Mouse (Mus musculus) embryonic facial prominence, embryonic 15.5 days (tissue): Measurements from ENCODE around the gene Slc34a1. TPM values are rescaled to one million over a fixed set of nuclear protein-coding genes. Genes with fewer than 3 reads are reported as not detected.
A peak's percentile ranks its signal among the peaks of the same experiment; 100 is the strongest.

Experiments used
- ATAC-seq: fragments of 200-750 bp; cut with Nextera tagmentation; 2 replicates; pipeline ENCODE4 v1.8.0; 2017; ENCODE audit warnings: low read depth, moderate TSS enrichment; ENCODE audit not compliant: insufficient number of reproducible peaks, low FRiP score, low TSS enrichment
- H3K27ac ChIP-seq: fragments of 300-500 bp; sonication (generic); replicated peaks from 2 replicates; pipeline ENCODE4 v1.5.1; 2015; ENCODE audit warnings: mild to moderate bottlenecking, inconsistent platforms
- H3K27me3 ChIP-seq: fragments of 300-500 bp; sonication (generic); 2 replicates; pipeline ENCODE4 v1.6.1; 2015; ENCODE audit warnings: inconsistent platforms
- H3K36me3 ChIP-seq: fragments of 300-500 bp; sonication (generic); 2 replicates; pipeline ENCODE4 v1.6.1; 2015; ENCODE audit warnings: mild to moderate bottlenecking, inconsistent platforms
- H3K4me1 ChIP-seq: fragments of 300-500 bp; sonication (generic); 2 replicates; pipeline ENCODE4 v1.6.1; 2015; ENCODE audit warnings: inconsistent platforms
- H3K4me2 ChIP-seq: fragments of 300-500 bp; sonication (generic); replicated peaks from 2 replicates; pipeline ENCODE4 v1.6.1; 2015; ENCODE audit warnings: mild to moderate bottlenecking, inconsistent platforms
- H3K4me3 ChIP-seq: fragments of 300-500 bp; sonication (generic); replicated peaks from 2 replicates; pipeline ENCODE4 v1.5.1; 2015; ENCODE audit warnings: mild to moderate bottlenecking, inconsistent platforms
- H3K9ac ChIP-seq: fragments of 300-500 bp; sonication (generic); 2 replicates; pipeline ENCODE4 v1.6.1; 2015; ENCODE audit warnings: inconsistent platforms
- H3K9me3 ChIP-seq: fragments of 300-500 bp; sonication (generic); replicated peaks from 2 replicates; pipeline ENCODE4 v1.6.1; 2016; ENCODE audit warnings: inconsistent platforms
- WGBS: fragments of 180-500 bp; shearing (Covaris S2); methylation state at CpG from one replicate; pipeline ENCODE4 v1.1.7; 2015; 5-methylcytosine and 5-hydroxymethylcytosine counted together
- polyA plus RNA-seq: library from polyadenylated mRNA; unstranded; fragments of >200 nt; fragmentation: Nextera tagmentation; extraction: Ambion mirVana; gene quantifications from 2 replicates; pipeline ENCODE4 v1.2.1, GENCODE M21; 2015

Gene Slc34a1
- polyA plus RNA-seq, 1 experiment from 2014 or later = 0.11 TPM

GRCm38 (mm10) chr13:55404853-55405782 lies 7.1 kb downstream of the Slc34a1 start:
- H3K9ac ChIP-seq = no peak overlapping the region
- H3K4me2 ChIP-seq = 0 out of 2 replicates have a peak overlapping the region, but pooled peaks have one; percentile 12
- peak; percentile 67; the same call in 1 of the 2 replicates for ATAC-seq
- no peaks in the 10 kb centered on the region for H3K36me3 ChIP-seq
- peaks cover 7% of the 10 kb centered on the region; the same call in 1 of the 2 replicates for H3K27me3 ChIP-seq
- H3K4me1 ChIP-seq = peaks cover 9% of the 10 kb centered on the region
- H3K9me3 ChIP-seq = no peaks in the 10 kb centered on the region
- WGBS = 10% methylated on average over 11 of the region's 11 CpGs
- H3K4me3 ChIP-seq = 0 out of 2 replicates have a peak overlapping the region, but pooled peaks have one; percentile 2
- no peak overlapping the region; the same call in 1 of the 2 replicates for H3K27ac ChIP-seq

GRCm38 (mm10) chr13:55405783-55406390 lies 7.9 kb downstream of the Slc34a1 start:
- Histone ChIP-seq H3K4me3 (no peak overlapping the region), H3K4me1 (peaks cover 9% of the 10 kb centered on the region), H3K36me3 (no peaks in the 10 kb centered on the region), H3K9ac (no peak overlapping the region), H3K9me3 (no peaks in the 10 kb centered on the region), H3K27ac (no peak overlapping the region), H3K27me3 (peaks cover 4% of the 10 kb centered on the region; the same call in 1 of the 2 replicates), H3K4me2 (0 out of 2 replicates have a peak overlapping the region, but pooled peaks have one; percentile 12)
- WGBS = 59% methylated on average over 13 of the region's 13 CpGs
- 0 out of 2 replicates have a peak, but pooled peaks have one; percentile 29 for ATAC-seq

GRCm38 (mm10) chr13:55407341-55407740 lies 9.4 kb downstream of the Slc34a1 start:
- H3K4me3 ChIP-seq = no peak overlapping the region
- no peaks in the 10 kb centered on the region for H3K36me3 ChIP-seq
- 88% methylated on average over 4 of the region's 4 CpGs for WGBS
- peaks cover 9% of the 10 kb centered on the region for H3K4me1 ChIP-seq
- H3K9ac ChIP-seq = no peak overlapping the region
- peaks cover 4% of the 10 kb centered on the region; the same call in 1 of the 2 replicates for H3K27me3 ChIP-seq
- no peak overlapping the region for H3K27ac ChIP-seq
- no peak for ATAC-seq
- no peak overlapping the region for H3K4me2 ChIP-seq
- H3K9me3 ChIP-seq = no peaks in the 10 kb centered on the region

- no peak for ATAC-seq
- Histone ChIP-seq H3K4me2 (no peak overlapping the region), H3K9me3 (no peaks in the 10 kb centered on the region), H3K4me3 (no peak overlapping the region), H3K27me3 (peaks cover 9% of the 10 kb centered on the region; the same call in 1 of the 2 replicates), H3K9ac (no peak overlapping the region), H3K36me3 (no peaks in the 10 kb centered on the region), H3K27ac (no peak overlapping the region), H3K4me1 (peaks cover 9% of the 10 kb centered on the region)
- 84% methylated on average over 19 of the region's 19 CpGs for WGBS
Observed at GRCm38 (mm10) chr13:55408546-55409120, 10.6 kb downstream of the Slc34a1 start.

GRCm38 (mm10) chr13:55411826-55412225 lies 13.8 kb downstream of the Slc34a1 start:
- no peak overlapping the region for H3K9ac ChIP-seq
- no peaks in the 10 kb centered on the region for H3K9me3 ChIP-seq
- 0 out of 2 replicates have a peak, but pooled peaks cover 11% of the 10 kb centered on the region for H3K4me1 ChIP-seq
- H3K27me3 ChIP-seq = peaks cover 14% of the 10 kb centered on the region; the same call in 1 of the 2 replicates
- ATAC-seq = no peak
- H3K4me2 ChIP-seq = no peak overlapping the region
- no peak overlapping the region for H3K4me3 ChIP-seq
- 68% methylated on average over 7 of the region's 7 CpGs for WGBS
- H3K27ac ChIP-seq = no peak overlapping the region
- H3K36me3 ChIP-seq = no peaks in the 10 kb centered on the region

- H3K4me1 ChIP-seq = peaks cover 11% of the 10 kb centered on the region; the same call in 1 of the 2 replicates
- no peaks in the 10 kb centered on the region for H3K9me3 ChIP-seq
- H3K9ac ChIP-seq = no peak overlapping the region
- ATAC-seq = no peak
- no peaks in the 10 kb centered on the region for H3K36me3 ChIP-seq
- H3K27me3 ChIP-seq = peaks cover 14% of the 10 kb centered on the region; the same call in 1 of the 2 replicates
- H3K4me2 ChIP-seq = no peak overlapping the region
- H3K27ac ChIP-seq = no peak overlapping the region
- no peak overlapping the region for H3K4me3 ChIP-seq
- 79% methylated on average over 13 of the region's 13 CpGs for WGBS
Observed at GRCm38 (mm10) chr13:55412643-55413307, 14.8 kb downstream of the Slc34a1 start.

- peaks cover 17% of the 10 kb centered on the region for H3K27me3 ChIP-seq
- H3K27ac ChIP-seq = no peak overlapping the region
- no peaks in the 10 kb centered on the region for H3K9me3 ChIP-seq
- 70% methylated on average over 12 of the region's 12 CpGs for WGBS
- no peak for ATAC-seq
- peaks cover 17% of the 10 kb centered on the region for H3K4me1 ChIP-seq
- H3K4me3 ChIP-seq = no peak overlapping the region
- H3K4me2 ChIP-seq = no peak overlapping the region
- no peaks in the 10 kb centered on the region for H3K36me3 ChIP-seq
- no peak overlapping the region for H3K9ac ChIP-seq
Observed at GRCm38 (mm10) chr13:55413333-55413732, 15.3 kb downstream of the Slc34a1 start.

- Histone ChIP-seq H3K27ac (no peak within 1 kb of the TSS), H3K9ac (no peak within 1 kb of the TSS; the same call in 1 of the 2 replicates), H3K27me3 (peaks cover 26% of the 10 kb centered on the region), H3K9me3 (no peaks in the 10 kb centered on the region), H3K4me1 (peaks cover 18% of the 10 kb centered on the region), H3K4me3 (peak within 1 kb of the TSS; percentile 34), H3K4me2 (peak within 1 kb of the TSS; percentile 57), H3K36me3 (no peaks in the 10 kb centered on the region)
- peak; percentile 54; the same call in 1 of the 2 replicates for ATAC-seq
- WGBS = 8% methylated on average over 41 of the region's 41 CpGs
Observed at GRCm38 (mm10) chr13:55414743-55415380, 16.9 kb downstream of the Slc34a1 start, which contains the start of gene Pfn3. Pfn3 (minus strand) TSS chr13:55415232.

GRCm38 (mm10) chr13:55418004-55418403 lies 20.0 kb downstream of the Slc34a1 start:
- H3K36me3 ChIP-seq = no peaks in the 10 kb centered on the region
- H3K4me3 ChIP-seq = no peak overlapping the region
- H3K4me1 ChIP-seq = peaks cover 37% of the 10 kb centered on the region
- WGBS = 8% methylated on average over 12 of the region's 12 CpGs
- H3K27ac ChIP-seq = no peak overlapping the region
- no peak overlapping the region for H3K9ac ChIP-seq
- H3K9me3 ChIP-seq = no peaks in the 10 kb centered on the region
- H3K27me3 ChIP-seq = peaks cover 54% of the 10 kb centered on the region
- H3K4me2 ChIP-seq = peak overlapping the region; percentile 28
- peak; percentile 40; the same call in 1 of the 2 replicates for ATAC-seq

GRCm38 (mm10) chr13:55419142-55419541 lies 21.2 kb downstream of the Slc34a1 start:
- Histone ChIP-seq H3K4me3 (no peak overlapping the region), H3K9ac (no peak overlapping the region), H3K27ac (no peak overlapping the region), H3K36me3 (no peaks in the 10 kb centered on the region), H3K27me3 (peaks cover 49% of the 10 kb centered on the region), H3K4me2 (no peak overlapping the region), H3K9me3 (no peaks in the 10 kb centered on the region), H3K4me1 (peaks cover 37% of the 10 kb centered on the region)
- WGBS = 71% methylated on average over 5 of the region's 5 CpGs
- ATAC-seq = no peak
